In the genomic region with DNA sequence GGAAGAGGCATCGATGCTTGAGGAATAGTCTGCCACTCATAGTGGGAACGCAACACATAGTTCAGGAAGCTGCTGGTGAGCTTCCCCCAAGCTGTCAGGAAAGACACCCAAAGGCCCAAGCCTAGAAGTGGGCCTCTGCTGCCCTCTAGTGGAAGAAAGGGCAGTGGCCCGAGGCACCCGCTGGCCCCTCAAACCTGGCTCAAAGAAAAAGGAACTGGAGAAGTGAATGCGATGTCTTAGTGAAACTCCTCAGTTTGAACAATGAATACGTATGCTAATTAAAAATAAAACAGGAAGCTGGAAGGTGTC, we compare ENCODE assay signal across 1 mouse cellular context.
TF ChIP-seq lines count a peak whose summit lies in the region.

No protein-coding gene starts in this region.

TF ChIP-seq in C2C12, 6 proteins besides CTCF, POLR2A, EP300 and RAD21:
- TF ChIP-seq FOSL1 (IDR thresholded peaks at IDR 0.05; ENCODE audit: insufficient read depth, low read length, poor library complexity, severe bottlenecking) = no peak
- TF ChIP-seq CEBPB (IDR thresholded peaks at IDR 0.05; ENCODE audit: low read depth) = no peak
- TF ChIP-seq MYOD1 (IDR thresholded peaks at IDR 0.05; ENCODE audit: control insufficient read depth, insufficient read length, low read depth) = no peak
- TF ChIP-seq USF1 (IDR thresholded peaks at IDR 0.05; ENCODE audit: low read depth) = no peak
- TF ChIP-seq MAX (IDR thresholded peaks at IDR 0.05) = no peak
- TF ChIP-seq MYOG (IDR thresholded peaks at IDR 0.05; ENCODE audit: control insufficient read depth, extremely low read depth, insufficient read length) = no peak
TF ChIP-seq in C2C12: peak in this region for 0.
